Mouse (Mus musculus): ENCODE results near the gene Rgs6. TPM values are rescaled to one million over a fixed set of nuclear protein-coding genes. Genes with fewer than 3 reads are reported as not detected.

Gene Rgs6
- polyA plus RNA-seq, 1 experiment from 2014 or later: 14.3 TPM

DNA sequence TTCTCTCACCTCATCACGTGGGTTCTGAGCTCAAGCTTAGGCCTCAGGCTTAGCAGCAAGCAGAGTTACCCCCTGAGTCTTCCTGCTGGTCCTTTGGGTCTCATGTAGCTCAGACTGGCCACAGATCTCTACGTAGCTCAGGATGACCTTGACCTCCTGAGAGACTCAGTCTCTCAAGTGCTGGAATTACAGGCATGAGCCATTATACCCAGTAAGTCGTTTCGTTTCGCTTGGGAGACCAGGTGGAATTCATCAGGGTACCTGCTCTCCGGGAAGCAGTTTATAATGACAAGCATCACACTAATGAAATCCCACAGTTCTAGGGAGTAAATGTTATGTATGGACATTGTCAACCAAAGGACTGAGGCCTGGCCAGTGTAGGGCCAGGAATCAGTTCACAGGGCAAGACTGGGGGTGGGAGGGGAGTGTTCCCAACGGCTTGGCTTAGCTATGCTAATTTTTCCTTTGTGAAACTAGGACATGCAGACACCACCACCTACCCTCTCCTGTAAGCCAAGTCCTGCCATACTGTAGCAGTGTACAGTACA, 670 bp upstream of the Rgs6 start:
- Histone ChIP-seq H3K36me3 (ENCODE audit: control insufficient read depth, insufficient read depth, low read length) (no peaks in the 10 kb centered on the region), H3K27ac (ENCODE audit: low read depth, low read length) (no peak overlapping the region), H3K4me3 (ENCODE audit: low read depth, low read length) (no peak overlapping the region), H3K9ac (ENCODE audit: low read depth, low read length) (no peak overlapping the region), H3K4me2 (no peak overlapping the region), H3K4me1 (ENCODE audit: control insufficient read depth, insufficient read depth, low read length) (no peaks in the 10 kb centered on the region), H3K27me3 (ENCODE audit: control insufficient read depth, insufficient read depth, low read length) (no peaks in the 10 kb centered on the region), H3K9me3 (replicated peaks; ENCODE audit: control insufficient read depth, low read length) (no peaks in the 10 kb centered on the region)
- 62% methylated on average over 7 of the region's 7 CpGs for WGBS (ENCODE audit: insufficient replicate concordance)
- no peak for ATAC-seq (replicated peaks; ENCODE audit: insufficient number of reproducible peaks, low FRiP score, low TSS enrichment)

- WGBS (ENCODE audit: insufficient replicate concordance): 17% methylated on average over 18 of the region's 19 CpGs
- H3K4me3 ChIP-seq (ENCODE audit: low read depth, low read length): no peak overlapping the region
- no peak overlapping the region for H3K9ac ChIP-seq (ENCODE audit: low read depth, low read length)
- no peaks in the 10 kb centered on the region for H3K36me3 ChIP-seq (ENCODE audit: control insufficient read depth, insufficient read depth, low read length)
- H3K27ac ChIP-seq (ENCODE audit: low read depth, low read length): no peak overlapping the region
- no peak for ATAC-seq (replicated peaks; ENCODE audit: insufficient number of reproducible peaks, low FRiP score, low TSS enrichment)
- no peaks in the 10 kb centered on the region for H3K4me1 ChIP-seq (ENCODE audit: control insufficient read depth, insufficient read depth, low read length)
- no peaks in the 10 kb centered on the region for H3K9me3 ChIP-seq (replicated peaks; ENCODE audit: control insufficient read depth, low read length)
- peak overlapping the region; percentile 51 for H3K4me2 ChIP-seq
- H3K27me3 ChIP-seq (ENCODE audit: control insufficient read depth, insufficient read depth, low read length): no peaks in the 10 kb centered on the region
Observed at GRCm38 (mm10) chr12:82588846-82589630, 946 bp downstream of the Rgs6 start.

DNA sequence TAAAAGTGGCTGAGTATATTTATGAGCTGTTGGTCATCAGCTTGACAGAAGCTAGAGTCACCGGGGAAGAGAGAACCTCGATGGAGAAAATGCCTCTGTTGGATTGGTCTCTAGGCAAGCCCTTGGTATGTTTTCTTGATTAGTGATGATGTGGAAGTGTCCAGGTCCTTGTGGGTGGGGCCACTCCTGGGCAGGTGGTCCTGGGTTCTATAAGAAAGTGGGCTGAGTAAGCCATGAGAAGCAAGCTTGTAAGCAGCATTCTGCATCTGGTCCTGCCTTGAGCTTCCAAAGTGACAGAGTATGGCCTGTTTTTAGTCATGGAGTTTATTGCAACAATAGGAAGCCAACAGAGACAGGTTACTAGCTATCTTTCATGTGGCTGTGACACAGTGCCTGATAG, 10.9 kb downstream of the Rgs6 start:
- WGBS (ENCODE audit: insufficient replicate concordance): 83% methylated on average over 2 of the region's 2 CpGs
- Histone ChIP-seq H3K9ac (ENCODE audit: low read depth, low read length) (no peak overlapping the region), H3K27me3 (ENCODE audit: control insufficient read depth, insufficient read depth, low read length) (no peaks in the 10 kb centered on the region), H3K4me1 (ENCODE audit: control insufficient read depth, insufficient read depth, low read length) (peaks cover 3% of the 10 kb centered on the region; the same call in 1 of the 2 replicates), H3K27ac (ENCODE audit: low read depth, low read length) (no peak overlapping the region), H3K9me3 (replicated peaks; ENCODE audit: control insufficient read depth, low read length) (no peaks in the 10 kb centered on the region), H3K4me3 (ENCODE audit: low read depth, low read length) (no peak overlapping the region), H3K4me2 (no peak overlapping the region), H3K36me3 (ENCODE audit: control insufficient read depth, insufficient read depth, low read length) (no peaks in the 10 kb centered on the region)
- no peak for ATAC-seq (replicated peaks; ENCODE audit: insufficient number of reproducible peaks, low FRiP score, low TSS enrichment)

GRCm38 (mm10) chr12:82600406-82600805, 12.3 kb downstream of the Rgs6 start:
- WGBS (ENCODE audit: insufficient replicate concordance): 70% methylated on average over 6 of the region's 6 CpGs
- H3K36me3 ChIP-seq (ENCODE audit: control insufficient read depth, insufficient read depth, low read length): no peaks in the 10 kb centered on the region
- H3K4me2 ChIP-seq: no peak overlapping the region
- H3K27ac ChIP-seq (ENCODE audit: low read depth, low read length): no peak overlapping the region
- no peak overlapping the region for H3K4me3 ChIP-seq (ENCODE audit: low read depth, low read length)
- H3K9me3 ChIP-seq (replicated peaks; ENCODE audit: control insufficient read depth, low read length): no peaks in the 10 kb centered on the region
- H3K27me3 ChIP-seq (ENCODE audit: control insufficient read depth, insufficient read depth, low read length): no peaks in the 10 kb centered on the region
- no peak overlapping the region for H3K9ac ChIP-seq (ENCODE audit: low read depth, low read length)
- no peak for ATAC-seq (replicated peaks; ENCODE audit: insufficient number of reproducible peaks, low FRiP score, low TSS enrichment)
- H3K4me1 ChIP-seq (ENCODE audit: control insufficient read depth, insufficient read depth, low read length): peaks cover 8% of the 10 kb centered on the region

DNA sequence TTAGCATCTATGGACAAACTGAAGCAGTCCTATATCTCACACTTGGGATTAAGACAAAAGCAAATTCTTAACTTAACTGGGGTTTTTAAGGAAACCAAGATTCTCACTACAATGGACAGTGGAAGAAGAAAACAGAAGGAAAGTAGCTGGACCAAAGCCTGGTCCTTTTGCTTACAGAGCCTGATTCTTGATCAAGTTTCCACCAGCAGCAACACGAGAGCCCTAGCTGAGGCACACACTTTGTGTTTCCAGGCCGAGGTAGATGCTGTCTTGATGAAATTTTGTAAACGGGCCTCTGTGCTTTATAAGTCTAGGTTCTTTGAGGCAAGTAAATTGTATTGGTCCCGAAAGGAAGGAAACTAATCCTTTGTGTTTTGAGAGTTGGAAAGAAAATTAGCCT, 14.7 kb downstream of the Rgs6 start:
- Histone ChIP-seq H3K9me3 (replicated peaks; ENCODE audit: control insufficient read depth, low read length) (no peaks in the 10 kb centered on the region), H3K4me3 (ENCODE audit: low read depth, low read length) (no peak overlapping the region), H3K9ac (ENCODE audit: low read depth, low read length) (no peak overlapping the region), H3K4me1 (ENCODE audit: control insufficient read depth, insufficient read depth, low read length) (peaks cover 8% of the 10 kb centered on the region), H3K27me3 (ENCODE audit: control insufficient read depth, insufficient read depth, low read length) (no peaks in the 10 kb centered on the region), H3K27ac (ENCODE audit: low read depth, low read length) (no peak overlapping the region), H3K4me2 (no peak overlapping the region), H3K36me3 (ENCODE audit: control insufficient read depth, insufficient read depth, low read length) (no peaks in the 10 kb centered on the region)
- 74% methylated on average over 4 of the region's 4 CpGs for whole genome bisulfite sequencing (ENCODE audit: insufficient replicate concordance)
- ATAC-seq (replicated peaks; ENCODE audit: insufficient number of reproducible peaks, low FRiP score, low TSS enrichment): no peak

DNA sequence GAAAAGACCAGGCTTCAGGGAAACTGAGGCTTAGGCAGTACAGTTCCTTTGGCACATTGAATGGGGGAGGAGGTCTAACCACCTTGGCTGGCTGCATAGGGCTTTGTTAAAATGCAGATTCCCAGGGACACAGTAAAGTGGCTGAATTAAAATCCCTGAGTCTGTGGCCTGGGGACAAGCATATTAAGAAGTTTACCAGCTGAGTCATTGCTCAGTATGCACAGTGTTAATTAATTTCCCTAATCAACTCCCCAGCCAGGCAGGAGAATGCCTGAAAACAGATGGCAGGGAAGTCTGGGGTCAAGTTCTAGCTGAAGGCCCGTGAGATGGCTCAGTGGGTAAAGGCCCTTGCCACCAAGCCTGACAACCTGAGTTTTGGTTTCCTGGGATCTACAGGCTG, 15.2 kb downstream of the Rgs6 start:
- no peak overlapping the region for H3K4me3 ChIP-seq (ENCODE audit: low read depth, low read length)
- H3K36me3 ChIP-seq (ENCODE audit: control insufficient read depth, insufficient read depth, low read length): no peaks in the 10 kb centered on the region
- no peak for ATAC-seq (replicated peaks; ENCODE audit: insufficient number of reproducible peaks, low FRiP score, low TSS enrichment)
- no peaks in the 10 kb centered on the region for H3K9me3 ChIP-seq (replicated peaks; ENCODE audit: control insufficient read depth, low read length)
- no peaks in the 10 kb centered on the region for H3K27me3 ChIP-seq (ENCODE audit: control insufficient read depth, insufficient read depth, low read length)
- H3K9ac ChIP-seq (ENCODE audit: low read depth, low read length): no peak overlapping the region
- H3K4me1 ChIP-seq (ENCODE audit: control insufficient read depth, insufficient read depth, low read length): peaks cover 8% of the 10 kb centered on the region
- no peak overlapping the region for H3K27ac ChIP-seq (ENCODE audit: low read depth, low read length)
- WGBS (ENCODE audit: insufficient replicate concordance): 52% methylated on average over 1 of the region's 1 CpGs
- H3K4me2 ChIP-seq: no peak overlapping the region

DNA sequence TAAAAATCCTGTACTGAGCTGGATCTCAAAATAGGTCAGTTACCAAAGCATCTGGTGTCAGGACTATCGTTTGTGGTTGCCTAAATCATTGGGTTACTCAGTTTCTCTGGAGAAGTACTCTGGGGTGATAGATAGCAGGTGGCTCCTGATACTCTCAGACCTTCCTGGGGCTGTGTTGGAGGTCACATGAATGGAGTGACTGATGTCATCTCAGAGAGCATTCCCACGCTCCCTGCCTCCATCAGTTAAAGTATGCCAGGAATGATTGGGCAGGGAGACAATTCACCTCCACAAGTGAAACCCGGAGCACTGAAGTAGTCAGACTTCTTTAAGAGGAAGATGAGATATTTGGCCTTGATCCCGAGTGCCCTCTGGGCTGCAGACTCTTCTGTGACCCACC, 15.9 kb downstream of the Rgs6 start:
- Histone ChIP-seq H3K9ac (ENCODE audit: low read depth, low read length) (no peak overlapping the region), H3K9me3 (replicated peaks; ENCODE audit: control insufficient read depth, low read length) (no peaks in the 10 kb centered on the region), H3K27me3 (ENCODE audit: control insufficient read depth, insufficient read depth, low read length) (no peaks in the 10 kb centered on the region), H3K4me3 (ENCODE audit: low read depth, low read length) (no peak overlapping the region), H3K36me3 (ENCODE audit: control insufficient read depth, insufficient read depth, low read length) (no peaks in the 10 kb centered on the region), H3K4me1 (ENCODE audit: control insufficient read depth, insufficient read depth, low read length) (peaks cover 8% of the 10 kb centered on the region), H3K4me2 (no peak overlapping the region), H3K27ac (ENCODE audit: low read depth, low read length) (no peak overlapping the region)
- ATAC-seq (replicated peaks; ENCODE audit: insufficient number of reproducible peaks, low FRiP score, low TSS enrichment): no peak
- 29% methylated on average over 4 of the region's 4 CpGs for WGBS (ENCODE audit: insufficient replicate concordance)

DNA sequence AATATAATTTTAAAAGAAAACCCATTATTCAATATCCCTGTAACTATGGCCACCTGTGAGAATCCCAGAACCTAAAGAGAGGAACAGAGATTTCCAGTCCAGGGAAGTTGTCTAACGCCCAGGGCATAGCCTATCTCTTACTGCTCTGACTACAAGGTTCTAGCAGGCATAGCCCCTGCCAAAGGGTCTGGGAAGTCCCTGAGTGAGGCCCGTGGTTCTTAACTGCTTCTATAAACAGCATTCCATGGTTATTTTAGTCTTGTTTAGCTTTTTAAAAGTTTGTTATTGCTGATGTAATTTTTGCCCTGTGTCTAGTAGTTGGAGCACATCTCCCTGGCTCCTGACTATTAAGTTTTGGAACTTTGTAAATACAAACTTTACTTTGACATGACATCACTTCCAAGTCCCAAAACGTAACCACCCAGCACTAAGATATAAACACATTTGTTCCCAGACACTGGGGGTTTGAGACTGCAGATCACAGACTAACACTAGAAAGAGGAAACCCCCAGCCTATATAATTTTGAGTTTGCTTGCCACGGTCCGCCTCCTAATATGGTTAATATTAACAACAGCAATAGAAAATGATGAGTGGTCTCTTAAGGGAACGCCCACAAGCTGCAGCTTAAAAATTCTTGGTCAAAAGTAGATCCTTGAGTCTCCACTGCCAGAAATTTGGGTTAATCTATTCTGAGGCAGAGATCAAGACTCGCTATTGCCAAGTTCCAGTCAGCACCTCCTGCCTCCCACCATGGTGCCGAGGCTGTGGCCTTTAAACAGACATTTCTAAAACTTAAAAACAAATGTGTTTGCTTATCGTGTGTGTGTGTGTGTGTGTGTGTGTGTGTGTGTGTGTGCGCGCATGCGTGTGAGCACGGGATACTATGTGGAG, 24.9 kb downstream of the Rgs6 start:
- H3K36me3 ChIP-seq (ENCODE audit: control insufficient read depth, insufficient read depth, low read length): no peaks in the 10 kb centered on the region
- no peak overlapping the region for H3K4me2 ChIP-seq
- no peak overlapping the region for H3K27ac ChIP-seq (ENCODE audit: low read depth, low read length)
- H3K27me3 ChIP-seq (ENCODE audit: control insufficient read depth, insufficient read depth, low read length): peaks cover 9% of the 10 kb centered on the region; the same call in 1 of the 2 replicates
- H3K4me1 ChIP-seq (ENCODE audit: control insufficient read depth, insufficient read depth, low read length): 0 out of 2 replicates have a peak, but pooled peaks cover 3% of the 10 kb centered on the region
- WGBS (ENCODE audit: insufficient replicate concordance): 73% methylated on average over 13 of the region's 13 CpGs
- H3K4me3 ChIP-seq (ENCODE audit: low read depth, low read length): no peak overlapping the region
- ATAC-seq (replicated peaks; ENCODE audit: insufficient number of reproducible peaks, low FRiP score, low TSS enrichment): no peak
- no peaks in the 10 kb centered on the region for H3K9me3 ChIP-seq (replicated peaks; ENCODE audit: control insufficient read depth, low read length)
- no peak overlapping the region for H3K9ac ChIP-seq (ENCODE audit: low read depth, low read length)
